Mouse (Mus musculus) frontal cortex, adult 2 months (tissue): ENCODE measurements around the gene Calcoco2. TPM values are rescaled to one million over a fixed set of nuclear protein-coding genes. Genes with fewer than 3 reads are reported as not detected.
"Not testable (repeated sequence)": the region's sequence is repeated elsewhere in the genome, so short reads cannot be mapped to it uniquely, and the experiment has no call there.

ENCODE experiments used
- DNase-seq, 2 experiments: peaks; one replicate each; pipeline ENCODE4 v3.0.0; 2022; ENCODE audit warnings: low spot score in 1 of 2; ENCODE audit errors: extremely low spot score in 1 of 2
- polyA plus RNA-seq: library from polyadenylated mRNA; depleted of rRNA; stranded (reverse); fragments of >200 nt; gene quantifications from 2 replicates; pipeline ENCODE4 v1.2.3, GENCODE M21; 2012; rRNA removed

The Calcoco2 gene
- polyA plus RNA-seq = not detected in 2 replicates

DNA sequence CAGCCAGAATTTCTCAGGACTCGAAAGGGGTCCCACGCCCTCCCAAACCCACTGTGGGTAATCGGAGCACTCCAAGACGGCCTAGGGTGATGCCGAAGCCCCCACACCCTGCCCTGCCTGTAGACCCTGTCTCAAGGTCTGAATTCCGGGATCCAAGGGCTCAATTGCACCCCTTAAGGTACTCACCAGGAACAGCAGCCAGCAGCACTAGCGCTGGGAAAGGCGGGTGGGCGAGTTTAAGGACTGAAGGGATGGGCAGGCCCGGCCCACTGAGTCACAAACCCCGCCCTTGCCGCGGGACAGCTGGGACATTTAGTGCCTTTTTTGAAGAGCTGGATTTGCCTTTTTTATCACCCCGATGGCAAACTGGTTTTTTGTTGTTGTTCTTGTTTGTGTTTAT lies at the start of gene Calcoco2:
TSS of gene Calcoco2 (minus strand) at position 214 of the 400 bp plus-strand sequence.
- no peak for DNase-seq

DNA sequence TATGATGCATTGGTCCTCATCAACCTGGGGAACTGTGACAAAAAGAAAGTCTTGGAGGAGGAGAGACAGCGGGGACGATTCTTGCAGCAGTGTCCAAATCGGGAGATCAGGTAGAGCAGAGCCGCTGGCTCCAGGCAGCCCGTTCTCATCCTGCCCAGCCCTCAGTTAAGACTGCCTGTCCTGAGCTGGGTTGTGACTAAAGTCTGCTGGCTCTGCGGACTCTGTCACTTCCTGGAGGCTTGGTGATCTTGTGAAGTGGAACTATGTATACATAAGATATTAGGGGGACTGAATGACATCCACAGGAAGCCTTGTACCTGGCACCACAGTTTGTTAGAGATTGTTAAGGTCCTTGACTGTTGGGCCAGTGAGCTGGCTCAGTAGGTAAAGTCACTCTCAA lies 35.7 kb upstream of the Calcoco2 start:
- DNase-seq = no peak

DNA sequence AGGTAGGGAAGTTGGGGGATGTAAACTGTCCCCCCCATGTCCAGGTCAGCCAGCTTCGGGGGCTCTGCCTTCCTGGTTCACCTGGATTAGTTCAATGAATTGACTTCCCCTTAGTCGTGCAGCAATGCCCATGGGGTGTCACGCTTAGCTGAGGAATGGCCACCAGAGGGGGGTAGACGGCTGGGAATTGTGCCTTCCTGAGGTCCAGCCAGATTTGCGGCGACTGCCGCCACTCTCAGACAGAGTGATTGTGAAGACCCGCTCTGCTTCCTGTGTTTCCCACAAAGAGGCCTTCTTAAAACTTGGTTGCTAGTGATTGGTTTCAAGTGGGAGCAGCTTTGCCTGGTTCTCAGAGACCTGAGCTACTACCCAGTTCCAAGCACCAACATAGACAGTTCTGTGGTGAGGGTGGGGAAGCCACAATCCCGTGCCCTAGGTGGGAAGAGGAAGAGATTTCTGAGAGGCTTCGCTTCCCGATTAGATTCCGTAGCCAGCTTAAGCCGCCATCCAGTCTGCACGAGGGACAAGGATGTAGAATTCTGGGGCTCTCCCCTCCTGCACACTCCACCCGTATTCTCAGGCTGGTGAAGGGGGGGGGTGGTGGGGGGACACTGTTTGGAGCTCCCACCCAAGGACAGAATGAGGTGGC lies 34.0 kb upstream of the Calcoco2 start:
- DNase-seq = peak in 1 of 2 experiments; percentile 76

DNA sequence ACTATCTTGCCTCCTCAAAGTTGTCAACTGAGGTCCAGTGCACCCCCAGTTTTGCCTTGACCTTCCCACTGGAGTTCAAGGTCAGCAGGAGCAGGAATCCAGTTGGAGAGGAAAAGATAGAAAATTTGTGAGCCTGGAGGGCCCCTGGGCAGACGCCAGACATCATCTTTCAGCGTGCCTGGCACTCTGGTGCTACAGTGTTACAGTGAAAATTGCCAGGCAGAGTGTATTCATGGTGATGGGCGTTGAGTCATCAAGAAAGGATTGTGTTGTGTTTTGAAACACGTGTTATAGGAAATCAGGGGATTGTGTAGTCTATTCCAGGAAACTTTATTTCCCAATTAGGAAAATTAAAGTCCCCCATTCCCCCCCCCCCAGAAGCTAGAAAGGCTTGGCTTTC lies 32.0 kb upstream of the Calcoco2 start:
- DNase-seq = no peak

DNA sequence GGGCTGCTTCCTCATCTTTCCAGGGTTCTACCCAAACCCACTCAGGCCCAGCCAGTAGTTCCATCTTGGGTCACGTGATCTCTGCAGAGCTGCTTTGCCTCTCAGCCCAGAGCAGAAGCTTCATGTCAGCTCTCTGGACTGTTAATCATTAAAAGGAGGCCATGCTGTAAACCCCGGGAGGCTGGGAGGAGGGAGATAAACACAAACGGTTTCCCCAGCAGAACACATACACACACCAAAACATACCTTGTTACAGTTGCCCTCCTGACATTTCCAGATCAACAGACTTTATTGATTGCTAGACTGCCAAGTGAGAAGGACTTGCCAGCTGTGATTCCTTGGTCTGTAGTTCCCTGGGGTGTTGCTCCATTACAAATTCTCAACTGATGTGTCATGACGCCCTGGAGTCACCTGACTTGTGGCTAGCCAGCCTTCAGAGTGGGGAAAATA lies 29.0 kb upstream of the Calcoco2 start:
- no peak for DNase-seq

DNA sequence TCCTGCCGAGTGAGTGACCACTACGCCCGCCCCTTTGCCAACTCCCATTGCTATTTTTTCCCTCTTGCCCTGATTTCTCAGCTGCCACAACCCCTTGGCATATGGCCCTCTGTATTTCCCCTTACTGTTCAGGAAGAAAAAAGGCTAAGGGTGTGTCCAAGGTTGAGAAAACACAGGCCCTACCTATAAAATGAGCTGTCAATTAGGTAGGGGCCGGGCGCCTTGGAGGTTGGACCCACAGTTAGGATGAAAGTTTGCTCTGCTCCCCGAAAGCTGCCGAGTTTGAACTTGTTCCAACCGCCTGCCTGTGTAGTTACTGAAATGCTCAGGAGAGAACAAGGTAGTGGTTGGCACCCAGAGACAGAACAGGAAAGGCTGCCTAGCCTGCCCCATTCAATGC lies 24.1 kb upstream of the Calcoco2 start:
- no peak for DNase-seq

DNA sequence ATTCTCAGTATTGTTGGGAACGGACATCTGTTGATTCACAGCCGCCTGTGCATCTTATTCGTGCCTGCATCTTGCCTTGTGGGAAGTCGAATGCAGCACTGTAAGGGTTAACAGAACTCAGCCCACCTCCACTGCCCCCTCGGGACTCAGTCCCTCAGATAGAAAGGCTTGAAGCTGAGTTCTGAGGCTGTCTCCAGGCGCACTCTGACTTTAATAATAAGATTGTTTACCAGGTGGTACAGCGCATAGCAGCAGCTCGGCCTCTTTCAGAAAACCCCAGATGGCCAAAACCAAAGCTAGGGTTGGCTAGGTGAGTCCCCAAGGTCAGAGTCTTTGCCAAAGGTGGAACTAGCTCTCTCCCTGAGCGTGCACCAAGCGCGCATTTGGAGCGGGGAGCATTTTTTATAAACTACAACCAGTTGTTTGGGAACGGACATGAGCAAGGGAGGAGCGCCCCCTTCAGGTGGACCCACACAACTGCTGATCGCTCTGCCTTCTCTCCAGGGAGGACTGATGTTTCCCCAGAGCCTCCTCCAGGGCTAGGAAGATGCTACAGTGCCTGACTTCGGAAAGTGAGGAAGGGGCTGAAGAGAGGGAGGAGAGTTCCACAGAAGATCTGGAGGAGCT lies 21.6 kb upstream of the Calcoco2 start, which contains the start of gene Ttll6:
TSS of gene Ttll6 (plus strand) at position 548 of the 627 bp plus-strand sequence.
- DNase-seq = peak in 1 of 2 experiments; percentile 62

DNA sequence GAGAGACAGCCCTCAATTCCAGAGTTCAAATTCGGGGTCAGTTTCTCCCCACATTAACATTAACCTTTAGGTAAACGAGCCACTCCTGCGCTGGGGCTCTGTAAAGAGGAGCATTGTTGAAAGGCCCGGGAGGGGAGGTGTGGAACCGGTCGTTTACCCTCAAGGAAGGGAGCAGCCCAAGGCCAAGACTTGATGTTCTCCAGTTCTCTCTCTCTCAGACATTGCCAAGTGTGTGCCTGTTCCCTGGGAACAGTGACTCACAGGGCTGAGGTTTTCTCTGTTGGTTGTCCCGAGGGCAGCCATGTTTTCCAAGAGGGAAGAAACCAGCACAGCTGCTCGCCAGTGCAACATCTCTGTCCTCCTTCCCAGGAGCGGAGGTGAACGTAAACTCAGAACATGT lies 18.8 kb upstream of the Calcoco2 start:
- DNase-seq = no peak

DNA sequence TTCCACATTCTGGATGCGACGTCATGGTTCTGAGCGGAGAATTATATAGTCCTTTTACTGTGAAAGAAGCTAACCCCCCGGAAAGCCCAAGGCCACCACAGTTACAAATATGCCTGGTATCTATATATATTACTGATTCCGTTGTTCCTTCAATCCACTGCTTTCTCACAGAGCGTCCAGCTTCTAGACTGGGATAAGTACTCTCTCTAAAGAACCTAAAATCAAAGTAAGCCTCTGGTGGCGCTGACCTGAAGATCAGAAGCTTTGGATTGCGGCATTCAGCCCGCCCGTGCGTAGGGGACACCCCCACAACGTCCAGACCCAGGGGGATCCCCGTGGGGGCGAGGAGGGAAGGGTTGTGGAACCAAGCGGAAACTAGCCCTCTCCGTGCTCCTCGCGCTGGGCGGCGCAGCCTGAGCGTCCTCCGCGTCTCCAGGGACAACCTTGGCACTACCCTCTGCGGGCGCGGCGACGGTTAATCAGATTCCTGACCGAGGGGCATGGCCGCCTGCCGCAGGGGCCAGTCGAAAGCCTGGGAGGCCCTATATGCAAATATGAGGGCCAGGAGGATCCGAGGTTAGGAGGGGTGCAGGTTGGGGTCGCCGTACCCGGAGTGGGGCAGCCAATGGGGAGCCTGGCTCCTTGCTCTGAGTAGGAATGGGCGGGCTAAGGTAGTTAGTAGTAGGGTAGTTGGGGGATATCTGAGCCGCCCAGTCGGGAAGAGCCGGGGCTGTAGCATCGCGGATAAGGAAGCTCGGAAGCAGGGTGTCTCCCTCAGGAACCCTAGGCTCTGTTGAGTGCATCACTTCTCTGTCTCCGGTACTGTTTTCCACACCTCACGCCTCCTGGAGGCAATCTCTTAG lies 12.5 kb upstream of the Calcoco2 start:
- DNase-seq = peak in 1 of 2 experiments; percentile 1

DNA sequence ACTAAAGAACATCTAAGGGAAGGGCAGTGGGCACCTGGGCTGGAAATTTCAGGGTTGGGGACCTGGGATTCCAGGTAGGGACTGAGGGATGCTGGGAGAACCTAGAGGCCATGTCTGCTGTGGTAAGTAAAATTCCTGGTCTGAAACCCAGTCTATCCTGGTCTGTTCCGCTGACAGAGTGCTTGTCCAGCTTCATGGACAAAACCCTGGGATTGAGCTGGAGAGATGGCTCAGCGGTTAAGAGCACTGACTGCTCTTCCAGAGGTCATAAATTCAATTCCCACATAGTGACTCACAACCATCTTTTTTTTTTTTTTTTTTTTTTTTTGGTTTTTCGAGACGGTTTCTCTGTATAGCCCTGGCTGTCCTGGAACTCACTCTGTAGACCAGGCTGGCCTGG lies 11.0 kb upstream of the Calcoco2 start:
- not testable (repeated sequence) for DNase-seq

DNA sequence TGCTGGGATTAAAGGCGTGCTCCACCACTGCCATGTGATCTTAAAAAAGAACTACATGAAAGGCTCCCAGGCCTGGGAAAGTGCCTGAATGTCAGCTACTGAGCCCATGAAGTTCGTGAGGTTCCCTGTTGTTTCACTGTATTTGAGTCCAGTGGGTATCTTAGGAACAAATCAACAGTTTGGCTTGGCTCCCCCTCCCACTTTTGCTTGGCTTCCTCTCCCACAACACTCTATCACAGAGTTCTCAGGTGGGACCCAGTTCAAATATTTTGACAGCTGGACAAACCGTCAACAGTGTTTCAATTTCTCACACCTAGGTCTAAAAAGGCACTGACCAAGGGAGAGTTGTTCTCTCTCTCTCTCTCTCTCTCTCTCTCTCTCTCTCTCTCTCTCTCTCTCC lies 7.6 kb upstream of the Calcoco2 start:
- DNase-seq = no peak

DNA sequence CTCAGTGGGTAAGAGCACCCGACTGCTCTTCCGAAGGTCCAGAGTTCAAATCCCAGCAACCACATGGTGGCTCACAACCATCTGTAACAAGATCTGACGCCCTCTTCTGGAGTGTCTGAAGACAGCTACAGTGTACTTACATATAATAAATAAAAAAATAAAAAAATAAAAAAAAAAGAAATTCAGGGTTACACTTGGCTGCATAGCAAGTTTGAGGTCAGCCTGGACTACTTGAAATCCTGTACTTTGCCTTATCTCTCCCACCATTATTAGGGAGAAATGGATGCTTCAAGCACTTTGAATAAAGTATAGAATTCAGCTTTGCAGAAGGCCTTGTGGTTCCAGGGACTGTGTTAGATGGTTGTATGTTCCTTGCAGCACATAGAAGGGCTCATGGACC lies 5.2 kb upstream of the Calcoco2 start:
- DNase-seq = not testable (repeated sequence)

DNA sequence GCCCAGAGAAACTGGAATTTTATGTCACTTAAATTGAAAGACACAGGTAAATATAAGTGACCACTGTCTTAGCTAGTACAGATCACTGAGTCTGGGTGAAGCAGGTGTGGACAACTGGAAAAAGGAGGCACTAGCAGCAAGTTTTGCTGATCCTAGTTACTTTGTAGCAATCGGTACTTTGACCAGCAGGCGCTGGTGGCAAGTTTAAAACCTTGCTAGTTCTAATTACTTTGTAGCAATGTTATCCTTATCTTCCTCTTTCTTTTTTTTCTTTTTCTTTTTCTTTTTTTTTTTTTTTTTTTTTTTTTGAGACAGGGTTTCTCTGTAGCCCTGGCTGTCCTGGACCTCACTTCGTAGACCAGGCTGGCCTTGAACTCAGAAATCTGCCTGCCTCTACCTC lies 4.4 kb upstream of the Calcoco2 start:
- no peak for DNase-seq

DNA sequence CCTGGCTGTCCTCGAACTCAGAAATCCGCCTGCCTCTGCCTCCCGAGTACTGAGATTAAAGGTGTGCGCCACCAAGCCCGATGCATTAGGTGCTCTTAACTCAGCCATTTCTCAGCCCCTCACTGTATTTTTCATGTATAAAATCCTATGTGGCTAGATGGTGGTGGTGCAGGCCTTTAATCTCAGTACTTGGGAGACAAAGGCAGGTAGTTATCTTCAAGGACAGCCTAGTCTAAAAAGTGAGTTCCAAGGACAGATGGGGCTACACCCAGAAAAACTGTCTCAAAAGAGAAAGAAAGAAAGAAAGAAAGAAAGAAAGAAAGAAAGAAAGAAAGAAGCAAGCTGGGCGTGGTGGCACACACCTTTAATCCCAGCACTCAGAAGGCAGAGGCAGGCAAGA lies 3.7 kb upstream of the Calcoco2 start:
- no peak for DNase-seq

DNA sequence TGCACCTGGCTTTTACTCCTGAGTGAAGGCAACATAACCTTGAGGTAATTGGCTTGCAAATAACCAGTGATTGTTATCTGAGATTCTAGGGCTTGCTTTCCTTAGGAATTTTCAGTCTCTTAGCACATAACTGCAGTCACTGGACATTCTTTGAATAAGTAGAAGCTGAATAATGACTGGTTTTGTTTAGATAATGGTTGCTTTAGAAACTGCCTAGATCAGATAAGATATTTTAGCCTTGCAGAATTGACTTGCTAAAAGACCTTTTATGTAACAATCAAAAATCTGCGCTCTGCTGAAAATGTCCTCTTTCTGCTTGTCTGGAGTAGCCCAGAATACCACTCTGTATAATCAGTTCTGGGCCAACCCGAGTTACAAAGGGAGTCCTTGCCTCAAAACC lies 2.3 kb upstream of the Calcoco2 start:
- DNase-seq = no peak

DNA sequence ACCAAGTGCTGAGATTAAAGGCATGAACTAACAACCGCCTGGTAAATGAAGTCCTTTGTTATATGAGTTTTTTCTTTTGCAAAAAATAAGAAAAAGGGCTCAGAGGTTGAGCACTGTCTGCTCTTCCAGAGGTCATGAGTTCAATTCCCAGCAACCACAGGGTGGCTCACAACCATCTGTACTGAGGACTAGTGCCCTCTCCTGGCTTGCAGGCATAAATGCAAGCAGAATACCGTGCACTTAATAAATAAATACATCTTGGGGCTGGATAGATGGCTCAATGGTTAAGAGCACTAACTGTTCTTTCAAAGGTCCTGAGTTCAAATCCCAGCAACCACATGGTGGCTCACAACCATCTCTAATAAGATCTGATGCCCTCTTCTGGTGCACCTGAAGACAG lies 814 bp downstream of the Calcoco2 start:
- not testable (repeated sequence) for DNase-seq

DNA sequence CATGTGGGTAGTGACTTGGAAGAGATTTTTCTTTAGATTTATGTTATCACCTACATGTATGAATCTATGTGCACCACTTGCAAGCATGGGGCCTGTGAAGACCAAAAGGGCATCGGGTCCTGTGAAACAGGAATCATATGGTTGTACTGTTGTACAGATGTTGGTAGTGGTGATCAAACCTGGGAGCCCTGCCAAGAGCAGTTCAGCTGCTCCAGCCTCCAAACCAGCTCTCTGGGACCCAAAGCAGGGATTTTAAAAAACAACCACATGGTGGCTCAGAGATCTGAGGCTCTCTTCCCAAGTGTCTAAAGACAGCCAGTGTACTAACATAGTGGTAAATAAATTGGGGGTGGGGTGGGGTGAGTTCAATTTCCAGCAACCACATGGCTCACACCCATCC lies 3.4 kb downstream of the Calcoco2 start:
- no peak for DNase-seq

DNA sequence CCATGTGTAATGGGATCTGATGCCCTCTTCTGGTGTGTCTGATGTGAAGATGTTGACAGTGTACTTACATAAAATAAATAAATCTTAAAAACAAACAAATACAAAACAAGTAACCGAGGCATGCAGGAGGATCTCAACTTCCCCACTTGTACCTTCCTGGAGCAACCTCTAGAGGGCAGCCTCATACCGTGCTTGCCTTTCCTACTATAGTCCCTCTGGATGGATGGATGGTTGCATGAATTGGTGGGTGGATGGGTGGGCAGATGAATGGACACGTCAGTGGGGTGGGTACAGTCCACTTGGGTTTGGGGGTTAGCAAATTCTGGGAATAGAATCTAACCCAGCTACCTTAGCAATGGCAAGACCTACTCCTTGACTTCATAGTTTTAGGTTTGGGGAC lies 18.4 kb downstream of the Calcoco2 start:
- peak in 1 of 2 experiments; percentile 56 for DNase-seq

DNA sequence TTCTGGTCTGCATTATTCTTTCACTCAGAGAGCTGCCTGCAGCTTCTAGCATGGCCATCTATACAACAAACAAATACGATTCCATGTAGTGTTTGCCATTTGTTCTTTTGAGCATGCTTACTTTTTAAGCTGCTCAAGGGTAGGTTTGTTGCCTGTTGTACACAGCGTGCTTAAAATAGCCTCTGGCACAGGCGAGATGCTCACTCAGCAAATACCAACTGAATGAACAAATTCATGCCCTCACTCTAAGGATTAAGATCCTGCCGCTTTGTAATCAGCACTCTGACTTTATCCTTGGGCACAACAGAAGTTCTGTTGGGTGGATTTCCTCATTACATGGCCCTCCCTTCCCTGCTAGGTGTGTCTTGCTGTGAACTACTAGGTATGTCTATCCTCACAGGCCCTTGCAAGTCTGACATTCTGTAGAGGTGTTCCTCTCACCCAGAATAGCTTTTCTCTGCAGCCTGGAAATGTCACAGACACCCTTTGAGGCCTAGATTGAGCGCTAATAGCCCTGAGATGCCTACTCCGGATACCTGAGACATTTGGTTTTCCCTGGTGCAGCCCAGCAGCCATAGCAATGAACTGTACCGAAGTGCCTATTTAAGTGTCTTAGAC lies 19.0 kb downstream of the Calcoco2 start:
- DNase-seq = no peak

DNA sequence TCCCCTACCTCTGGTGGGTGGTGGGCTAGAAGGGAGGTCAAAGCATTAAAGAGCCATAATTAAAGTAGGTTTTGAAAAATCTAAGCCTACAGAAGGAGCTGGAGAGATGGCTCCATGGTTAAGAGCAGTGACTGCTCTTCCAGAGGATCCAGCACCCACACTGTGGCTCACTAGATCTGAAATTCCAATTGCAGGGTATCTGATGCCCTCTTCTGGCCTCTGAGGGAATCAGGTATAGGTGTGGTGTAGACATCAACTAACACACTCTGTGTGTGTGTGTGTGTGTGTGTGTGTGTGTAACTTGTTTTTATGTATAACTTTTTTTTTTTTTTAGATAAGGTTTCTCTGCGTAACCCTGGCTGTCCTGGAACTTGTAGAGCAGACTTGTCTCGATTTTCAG lies 20.7 kb downstream of the Calcoco2 start:
- DNase-seq = no peak

DNA sequence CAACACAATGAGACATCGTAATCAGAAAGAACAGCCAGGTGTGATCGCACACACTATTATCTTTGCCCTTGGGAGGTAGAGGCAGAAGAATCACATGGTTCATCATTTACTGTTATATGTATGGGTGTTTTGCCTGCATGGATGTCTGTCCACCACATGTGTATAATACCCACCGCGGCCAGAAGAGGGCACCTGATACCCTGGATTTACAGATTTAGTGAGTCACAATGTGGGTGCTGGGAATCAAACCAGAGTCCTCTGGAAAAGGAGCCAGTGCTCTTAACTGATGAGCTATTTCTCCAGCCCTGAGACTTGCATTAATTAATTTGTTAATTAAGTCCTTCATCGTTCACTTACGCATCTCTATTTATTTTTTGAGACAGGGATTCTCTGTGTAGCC lies 23.8 kb downstream of the Calcoco2 start:
- no peak for DNase-seq
